Mouse (Mus musculus): ENCODE measurements around the gene Gm20388. TPM values are rescaled to one million over a fixed set of nuclear protein-coding genes. Genes with fewer than 3 reads are reported as not detected.

The Gm20388 gene
- polyA plus RNA-seq, 1 experiment: 49.7 TPM

- Histone ChIP-seq H3K4me1 (ENCODE audit: control insufficient read depth, insufficient read depth, low read length) (peaks cover 50% of the 10 kb centered on the region), H3K36me3 (ENCODE audit: control insufficient read depth, insufficient read depth, low read length) (no peaks in the 10 kb centered on the region), H3K27me3 (replicated peaks; ENCODE audit: control insufficient read depth, insufficient read depth, low read length) (no peaks in the 10 kb centered on the region), H3K4me3 (ENCODE audit: insufficient read depth, low read depth, low read length) (peak overlapping the region; percentile 4; the same call in 1 of the 2 replicates), H3K27ac (ENCODE audit: insufficient read depth, low read depth, low read length) (peak overlapping the region; percentile 91)
- WGBS: 34% methylated on average over 16 of the region's 16 CpGs
- no peak for TF ChIP-seq POLR2A (IDR thresholded peaks at IDR 0.05; ENCODE audit: low read depth, low read length)
- no peak for TF ChIP-seq CTCF (conservative IDR thresholded peaks at IDR 0.05; ENCODE audit: insufficient read depth, insufficient read length, low read depth, low read length)
- peak; percentile 50 for DNase-seq
Measured at GRCm38 (mm10) chr8:121648451-121648850, 1737.8 kb downstream of the Gm20388 start.

- Histone ChIP-seq H3K36me3 (ENCODE audit: control insufficient read depth, insufficient read depth, low read length) (no peaks in the 10 kb centered on the region), H3K27ac (ENCODE audit: insufficient read depth, low read depth, low read length) (peak overlapping the region; percentile 83), H3K4me3 (ENCODE audit: insufficient read depth, low read depth, low read length) (peak overlapping the region; percentile 45), H3K27me3 (replicated peaks; ENCODE audit: control insufficient read depth, insufficient read depth, low read length) (no peaks in the 10 kb centered on the region), H3K4me1 (ENCODE audit: control insufficient read depth, insufficient read depth, low read length) (peaks cover 47% of the 10 kb centered on the region)
- TF ChIP-seq CTCF (conservative IDR thresholded peaks at IDR 0.05; ENCODE audit: insufficient read depth, insufficient read length, low read depth, low read length) (no peak), POLR2A (IDR thresholded peaks at IDR 0.05; ENCODE audit: low read depth, low read length) (no peak)
- 59% methylated on average over 5 of the region's 5 CpGs for WGBS
- peak; percentile 76 for DNase-seq
Measured at GRCm38 (mm10) chr8:121649423-121649822, 1738.8 kb downstream of the Gm20388 start.

DNA sequence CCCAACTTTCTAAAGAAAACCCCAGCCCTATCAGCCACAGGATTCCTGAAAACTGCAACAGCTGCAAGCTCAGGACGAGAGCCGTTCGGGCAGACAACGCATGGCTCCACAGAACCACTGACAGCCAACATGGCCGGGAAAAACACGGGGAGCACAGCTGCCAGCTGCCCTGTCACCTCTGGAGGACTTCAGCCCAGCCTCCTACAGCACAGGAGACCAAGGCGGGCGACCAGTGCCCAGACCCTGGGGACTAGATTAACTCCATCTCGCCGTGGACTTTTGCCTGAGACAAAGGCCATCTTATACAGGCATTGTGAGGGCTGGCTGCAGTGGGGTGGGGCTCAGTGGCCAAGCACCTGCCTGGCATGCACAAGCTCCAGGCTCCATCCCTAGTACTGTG lies 1739.3 kb downstream of the Gm20388 start:
- no peak for TF ChIP-seq POLR2A (IDR thresholded peaks at IDR 0.05; ENCODE audit: low read depth, low read length)
- Histone ChIP-seq H3K27ac (ENCODE audit: insufficient read depth, low read depth, low read length) (peak overlapping the region; percentile 83), H3K4me1 (ENCODE audit: control insufficient read depth, insufficient read depth, low read length) (peaks cover 42% of the 10 kb centered on the region), H3K27me3 (replicated peaks; ENCODE audit: control insufficient read depth, insufficient read depth, low read length) (no peaks in the 10 kb centered on the region), H3K4me3 (ENCODE audit: insufficient read depth, low read depth, low read length) (peak overlapping the region; percentile 45), H3K36me3 (ENCODE audit: control insufficient read depth, insufficient read depth, low read length) (no peaks in the 10 kb centered on the region)
- WGBS: 29% methylated on average over 10 of the region's 10 CpGs
- peak; percentile 80 for DNase-seq

DNA sequence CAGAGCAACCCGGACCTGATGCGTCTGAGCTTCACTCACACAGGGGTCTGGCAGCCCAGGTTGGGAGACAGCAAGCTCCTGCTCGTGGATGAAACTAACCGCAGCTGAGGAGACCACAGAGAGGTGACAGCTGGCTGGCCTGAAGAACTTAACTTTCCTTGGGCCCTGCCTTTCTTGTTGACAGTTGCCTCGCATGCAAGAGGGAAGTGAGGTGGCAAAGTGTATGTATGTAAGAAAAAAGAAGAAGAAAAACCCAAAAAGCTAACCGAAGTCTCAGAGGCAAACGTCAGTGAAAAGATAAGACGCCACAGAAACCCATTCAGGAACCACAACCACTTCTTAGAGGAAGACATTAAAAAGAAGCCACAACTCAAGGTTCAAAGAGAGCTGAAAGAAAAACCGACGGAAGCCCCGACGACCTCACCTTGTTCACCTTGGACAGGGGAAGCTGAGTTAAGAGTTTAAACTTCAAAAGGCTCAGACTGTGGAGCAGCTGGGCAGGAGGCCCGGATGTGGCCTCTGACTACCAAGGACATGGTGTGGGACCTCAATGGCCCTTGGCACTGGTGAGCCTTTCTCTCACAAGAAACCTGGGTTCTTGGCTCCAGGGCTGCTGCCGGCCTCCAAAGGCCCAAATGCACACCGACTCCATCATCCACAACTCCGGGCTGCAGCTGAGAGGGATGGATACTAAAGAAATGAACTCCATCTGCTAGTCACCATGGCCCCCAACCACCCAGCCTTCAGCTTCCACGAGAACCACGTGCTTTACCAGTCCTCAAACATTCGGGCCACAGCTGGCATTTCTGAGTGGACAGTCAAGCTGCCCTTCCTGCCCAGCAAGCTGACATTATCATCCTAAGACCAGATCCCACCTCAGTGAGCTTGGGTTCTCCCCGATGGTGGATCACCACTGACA lies 1740.0 kb downstream of the Gm20388 start:
- no peaks in the 10 kb centered on the region for H3K36me3 ChIP-seq (ENCODE audit: control insufficient read depth, insufficient read depth, low read length)
- peak; percentile 70 for DNase-seq
- peak overlapping the region; percentile 91 for H3K4me3 ChIP-seq (ENCODE audit: insufficient read depth, low read depth, low read length)
- peak overlapping the region; percentile 83 for H3K27ac ChIP-seq (ENCODE audit: insufficient read depth, low read depth, low read length)
- H3K4me1 ChIP-seq (ENCODE audit: control insufficient read depth, insufficient read depth, low read length): peaks cover 35% of the 10 kb centered on the region
- WGBS: 24% methylated on average over 20 of the region's 20 CpGs
- TF ChIP-seq POLR2A (IDR thresholded peaks at IDR 0.05; ENCODE audit: low read depth, low read length): no peak
- TF ChIP-seq CTCF (conservative IDR thresholded peaks at IDR 0.05; ENCODE audit: insufficient read depth, insufficient read length, low read depth, low read length): no peak
- no peaks in the 10 kb centered on the region for H3K27me3 ChIP-seq (replicated peaks; ENCODE audit: control insufficient read depth, insufficient read depth, low read length)

DNA sequence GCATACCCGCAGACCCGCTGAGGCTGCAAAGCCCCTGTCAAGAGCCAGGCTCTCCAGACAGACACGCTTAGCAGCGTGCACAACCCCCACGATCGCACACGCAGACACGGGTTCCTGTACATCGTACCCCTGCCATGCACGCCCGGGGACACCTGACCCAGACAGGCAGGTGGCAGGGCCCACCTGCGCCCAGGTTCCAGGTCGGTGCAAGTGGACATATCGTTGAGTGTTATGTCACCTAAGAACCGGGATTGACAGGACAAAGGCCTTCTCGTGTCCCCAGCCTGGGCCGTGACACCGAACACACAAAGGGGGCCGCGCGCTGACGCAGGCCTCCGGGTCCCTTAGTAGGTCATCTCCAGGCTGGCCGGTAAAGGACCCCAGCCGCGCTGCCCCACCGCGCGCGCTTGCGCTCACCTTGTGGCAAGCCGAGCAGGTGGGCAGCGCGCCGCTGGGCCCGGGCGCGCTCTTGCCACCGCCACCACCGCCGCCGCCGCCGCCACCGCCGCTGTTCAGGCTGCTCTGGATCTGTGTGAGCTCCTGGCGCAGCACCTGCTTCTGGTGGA lies 1740.8 kb downstream of the Gm20388 start:
- DNase-seq: no peak
- Histone ChIP-seq H3K27ac (ENCODE audit: insufficient read depth, low read depth, low read length) (peak overlapping the region; percentile 83), H3K4me1 (ENCODE audit: control insufficient read depth, insufficient read depth, low read length) (peaks cover 31% of the 10 kb centered on the region)

DNA sequence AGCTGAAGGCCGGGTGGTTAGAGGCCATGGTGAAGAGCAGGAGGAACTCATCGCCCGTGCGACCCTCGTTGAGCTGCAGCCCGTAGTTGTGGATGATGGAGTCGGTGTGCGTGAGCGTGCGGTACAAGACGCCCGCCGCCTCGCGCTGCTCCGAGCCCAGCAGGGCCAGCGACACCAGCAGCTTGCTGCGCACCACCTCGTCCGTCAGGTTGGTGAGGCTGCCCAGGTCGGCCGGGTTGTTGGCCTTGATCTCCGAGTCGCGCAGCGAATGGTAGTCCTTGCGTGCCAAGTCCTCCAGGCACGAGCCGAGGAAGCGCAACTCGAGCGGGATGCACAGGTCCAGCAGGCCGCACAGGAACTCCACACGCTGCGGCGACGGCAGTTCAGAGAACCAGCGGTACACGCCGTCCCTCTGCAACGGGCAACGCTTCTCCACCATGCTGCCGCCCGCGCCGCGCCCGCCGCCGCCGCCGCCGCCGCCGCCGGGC lies 1741.3 kb downstream of the Gm20388 start:
- Histone ChIP-seq H3K27me3 (replicated peaks; ENCODE audit: control insufficient read depth, insufficient read depth, low read length) (no peaks in the 10 kb centered on the region), H3K36me3 (ENCODE audit: control insufficient read depth, insufficient read depth, low read length) (no peaks in the 10 kb centered on the region), H3K4me3 (ENCODE audit: insufficient read depth, low read depth, low read length) (peak overlapping the region; percentile 91), H3K27ac (ENCODE audit: insufficient read depth, low read depth, low read length) (peak overlapping the region; percentile 48), H3K4me1 (ENCODE audit: control insufficient read depth, insufficient read depth, low read length) (peaks cover 26% of the 10 kb centered on the region)
- TF ChIP-seq CTCF (conservative IDR thresholded peaks at IDR 0.05; ENCODE audit: insufficient read depth, insufficient read length, low read depth, low read length) (no peak), POLR2A (IDR thresholded peaks at IDR 0.05; ENCODE audit: low read depth, low read length) (no peak)
- DNase-seq: peak; percentile 66
- 7% methylated on average over 56 of the region's 56 CpGs for WGBS

More for the DNA sequence above, 1740.8 kb downstream of the Gm20388 start:
- TF ChIP-seq POLR2A (IDR thresholded peaks at IDR 0.05; ENCODE audit: low read depth, low read length) (no peak), CTCF (conservative IDR thresholded peaks at IDR 0.05; ENCODE audit: insufficient read depth, insufficient read length, low read depth, low read length) (no peak)
- Histone ChIP-seq H3K36me3 (ENCODE audit: control insufficient read depth, insufficient read depth, low read length) (no peaks in the 10 kb centered on the region), H3K27me3 (replicated peaks; ENCODE audit: control insufficient read depth, insufficient read depth, low read length) (no peaks in the 10 kb centered on the region), H3K4me3 (ENCODE audit: insufficient read depth, low read depth, low read length) (peak overlapping the region; percentile 91)
- 8% methylated on average over 47 of the region's 47 CpGs for WGBS

- WGBS: 2% methylated on average over 60 of the region's 67 CpGs
- H3K36me3 ChIP-seq (ENCODE audit: control insufficient read depth, insufficient read depth, low read length): no peaks in the 10 kb centered on the region
- H3K4me1 ChIP-seq (ENCODE audit: control insufficient read depth, insufficient read depth, low read length): peaks cover 19% of the 10 kb centered on the region
- TF ChIP-seq POLR2A (IDR thresholded peaks at IDR 0.05; ENCODE audit: low read depth, low read length) (peak; percentile 34), CTCF (conservative IDR thresholded peaks at IDR 0.05; ENCODE audit: insufficient read depth, insufficient read length, low read depth, low read length) (no peak)
- peak within 1 kb of the TSS; percentile 92 for H3K27ac ChIP-seq (ENCODE audit: insufficient read depth, low read depth, low read length)
- no peaks in the 10 kb centered on the region for H3K27me3 ChIP-seq (replicated peaks; ENCODE audit: control insufficient read depth, insufficient read depth, low read length)
- H3K4me3 ChIP-seq (ENCODE audit: insufficient read depth, low read depth, low read length): peak within 1 kb of the TSS; percentile 91
- DNase-seq: peak; percentile 100
Measured at GRCm38 (mm10) chr8:121652774-121653323, 1742.2 kb downstream of the Gm20388 start, which contains the start of gene Zcchc14. Gene Zcchc14 (minus strand): TSS chr8:121652901.

All from kidney, adult 2 months (tissue).